Mouse (Mus musculus) large intestine, adult 2 months (tissue): ENCODE measurements around the gene Olfr649. TPM values are rescaled to one million over a fixed set of nuclear protein-coding genes. Genes with fewer than 3 reads are reported as not detected.

Experiments
- DNase-seq: peaks from one replicate; pipeline ENCODE4 v3.0.0-alpha.2; 2012; ENCODE audit warnings: low read depth, low spot score
- WGBS: fragments of 180-500 bp; shearing (Covaris S2); methylation state at CpG from one replicate; pipeline ENCODE4 v1.1.7; 2018; 5-methylcytosine and 5-hydroxymethylcytosine counted together
- polyA plus RNA-seq: library from polyadenylated mRNA; depleted of rRNA; stranded (reverse); fragments of >200 nt; gene quantifications from 2 replicates; pipeline ENCODE4 v1.2.3, GENCODE M21; 2012; rRNA removed

Gene Olfr649
- not detected in 2 replicates for polyA plus RNA-seq

- no peak for DNase-seq
- 85% methylated on average over 6 of the region's 6 CpGs for WGBS
These were observed at the start of gene Olfr649 for GRCm38 (mm10) chr7:104195885-104196284. Gene Olfr649, minus strand, starts transcription at chr7:104195985.

GRCm38 (mm10) chr7:104244287-104245181, 48.7 kb upstream of the Olfr649 start, which contains the start of gene Trim34a:
Gene Trim34a, plus strand, starts transcription at chr7:104244457.
- peak; percentile 85 for DNase-seq
- whole genome bisulfite sequencing = 4% methylated on average over 13 of the region's 13 CpGs

- DNase-seq = no peak
- WGBS = 58% methylated on average over 1 of the region's 1 CpGs
These were observed 47.8 kb upstream of the Olfr649 start for GRCm38 (mm10) chr7:104243616-104244015.

- no peak for DNase-seq
These were observed 45.1 kb upstream of the Olfr649 start for GRCm38 (mm10) chr7:104240857-104241256.

GRCm38 (mm10) chr7:104231203-104231602, 35.4 kb upstream of the Olfr649 start:
- WGBS = 37% methylated on average over 2 of the region's 2 CpGs
- DNase-seq = no peak

GRCm38 (mm10) chr7:104218701-104219569, 23.1 kb upstream of the Olfr649 start, which contains the start of gene Trim6:
Gene Trim6, plus strand, starts transcription at chr7:104218793.
- WGBS = 7% methylated on average over 37 of the region's 37 CpGs
- peak; percentile 67 for DNase-seq

- WGBS = 51% methylated on average over 2 of the region's 2 CpGs
- DNase-seq = peak; percentile 54
These were observed 22.1 kb upstream of the Olfr649 start for GRCm38 (mm10) chr7:104217881-104218280.

GRCm38 (mm10) chr7:104216011-104216535, 20.3 kb upstream of the Olfr649 start:
- 37% methylated on average over 1 of the region's 1 CpGs for WGBS
- no peak for DNase-seq

GRCm38 (mm10) chr7:104206197-104206596, 10.4 kb upstream of the Olfr649 start:
- no peak for DNase-seq
- WGBS = 83% methylated on average over 7 of the region's 7 CpGs

- WGBS = 3% methylated on average over 5 of the region's 5 CpGs
- peak; percentile 70 for DNase-seq
These were observed 4.0 kb upstream of the Olfr649 start for GRCm38 (mm10) chr7:104199822-104200221.

- WGBS = 63% methylated on average over 9 of the region's 9 CpGs
- DNase-seq = no peak
These were observed 4.5 kb downstream of the Olfr649 start for GRCm38 (mm10) chr7:104191275-104191674.

- WGBS = 90% methylated on average over 2 of the region's 2 CpGs
- DNase-seq = no peak
These were observed 12.5 kb downstream of the Olfr649 start, which contains the start of gene Olfr648 for GRCm38 (mm10) chr7:104183292-104183691. Gene Olfr648, minus strand, starts transcription at chr7:104183392.

GRCm38 (mm10) chr7:104179074-104179473, 16.7 kb downstream of the Olfr649 start:
- WGBS = 81% methylated on average over 1 of the region's 1 CpGs
- no peak for DNase-seq

GRCm38 (mm10) chr7:104178422-104179054, 17.2 kb downstream of the Olfr649 start:
- DNase-seq = no peak
- WGBS = 67% methylated on average over 5 of the region's 5 CpGs

- no peak for DNase-seq
- 79% methylated on average over 1 of the region's 1 CpGs for WGBS
These were observed 20.7 kb downstream of the Olfr649 start for GRCm38 (mm10) chr7:104175085-104175484.

- no peak for DNase-seq
- WGBS = 48% methylated on average over 6 of the region's 6 CpGs
These were observed 26.1 kb downstream of the Olfr649 start for GRCm38 (mm10) chr7:104169634-104170204.

GRCm38 (mm10) chr7:104167105-104167504, 28.7 kb downstream of the Olfr649 start:
- 76% methylated on average over 6 of the region's 6 CpGs for WGBS
- DNase-seq = no peak

- 88% methylated on average over 2 of the region's 2 CpGs for WGBS
- no peak for DNase-seq
These were observed 45.3 kb downstream of the Olfr649 start, which contains the start of gene Ubqlnl for GRCm38 (mm10) chr7:104150456-104150855. Gene Ubqlnl, minus strand, starts transcription at chr7:104150556.

- WGBS = 79% methylated on average over 3 of the region's 3 CpGs
These were observed 52.6 kb downstream of the Olfr649 start, which contains the start of gene Ubqln3 for GRCm38 (mm10) chr7:104143179-104143578. Gene Ubqln3, minus strand, starts transcription at chr7:104143279.

More at GRCm38 (mm10) chr7:104143179-104143578, 52.6 kb downstream of the Olfr649 start, which contains the start of gene Ubqln3:
- no peak for DNase-seq
